In the genomic region with DNA sequence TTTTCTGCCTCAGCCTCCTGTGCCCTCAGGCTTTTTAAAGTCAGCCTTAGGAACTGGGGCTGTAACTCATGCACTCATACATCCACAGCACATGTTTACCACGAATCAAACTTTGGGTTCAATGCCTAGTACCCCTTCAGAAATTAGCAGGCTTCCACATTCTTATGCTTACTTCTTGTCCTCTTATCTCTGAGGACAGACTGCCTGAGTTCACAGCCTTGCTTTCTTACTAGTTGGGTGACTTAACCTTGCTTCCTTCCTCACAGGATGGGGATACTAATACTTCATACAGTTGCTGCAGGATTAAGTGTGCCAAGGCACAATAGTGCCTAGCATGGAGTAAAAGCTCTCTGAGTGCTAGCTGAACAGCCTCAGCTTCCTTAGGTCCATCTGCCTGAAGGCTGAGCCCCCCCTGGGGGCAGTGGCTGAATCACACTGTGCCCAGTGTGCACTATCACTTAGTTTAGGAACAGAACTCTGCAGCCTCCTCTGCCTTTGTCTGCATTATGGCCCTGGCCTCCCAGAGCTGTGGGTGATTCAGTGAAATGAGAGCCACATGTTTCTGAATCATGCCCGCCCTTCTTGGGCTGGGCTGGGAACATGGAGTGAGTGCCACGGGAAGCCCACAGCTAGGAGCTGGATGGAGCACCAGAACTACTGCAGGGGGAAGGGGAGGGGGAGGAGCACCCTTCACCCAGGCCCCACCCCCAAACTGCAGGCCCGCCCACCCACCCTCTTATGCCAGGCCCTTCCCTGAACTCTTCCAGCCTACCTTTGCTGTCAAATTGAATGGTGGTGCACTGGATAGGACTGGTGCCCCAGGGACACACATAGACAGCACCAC, we compare ENCODE assay signal across 8 mouse cellular contexts. TPM values are rescaled to one million over a fixed set of nuclear protein-coding genes. Genes with fewer than 3 reads are reported as not detected.
DNase-seq lines count a peak whose midpoint lies in the region; ATAC-seq and TF ChIP-seq lines count a peak whose summit lies in the region.

No protein-coding gene starts in this region.

- H3K9ac ChIP-seq in heart, adult 2 months (ENCODE audit: low read depth, low read length) = peak overlapping the region; percentile 15; the same call in 1 of the 2 replicates
- peak overlapping the region; percentile 73 for H3K9ac ChIP-seq in heart, embryonic 13.5 days
- no peak overlapping the region for H3K9ac ChIP-seq in liver, embryonic 13.5 days

- 0 out of 2 replicates have a peak, but pooled peaks have one; percentile 27 for TF ChIP-seq EP300 in heart, adult 2 months (IDR thresholded peaks at IDR 0.05; ENCODE audit: insufficient read depth, low read depth, low read length)

- peak overlapping the region; percentile 49 for H3K4me2 ChIP-seq in heart, embryonic 13.5 days
- no peak overlapping the region for H3K4me2 ChIP-seq in liver, embryonic 13.5 days

- no peaks in the 10 kb centered on the region; the same call in 1 of the 2 replicates for H3K79me2 ChIP-seq in heart, adult 2 months (replicated peaks; ENCODE audit: control insufficient read depth, insufficient read depth, low read length)

- no peaks in the 10 kb centered on the region for H3K27me3 ChIP-seq in heart, adult 2 months (ENCODE audit: control insufficient read depth, insufficient read depth, low read length)
- H3K27me3 ChIP-seq in heart, embryonic 13.5 days (replicated peaks) = no peaks in the 10 kb centered on the region
- no peaks in the 10 kb centered on the region for H3K27me3 ChIP-seq in liver, embryonic 13.5 days

- H3K36me3 ChIP-seq in heart, adult 2 months (ENCODE audit: control insufficient read depth, insufficient read depth, low read length) = peaks cover 23% of the 10 kb centered on the region
- peaks cover 66% of the 10 kb centered on the region for H3K36me3 ChIP-seq in heart, embryonic 13.5 days
- peaks cover 50% of the 10 kb centered on the region for H3K36me3 ChIP-seq in liver, embryonic 13.5 days

- peak; percentile 51; the same call in 1 of the 2 replicates for ATAC-seq in heart, embryonic 13.5 days (ENCODE audit: extremely low read depth, insufficient number of reproducible peaks, low FRiP score, low TSS enrichment)
- 0 out of 2 replicates have a peak, but pooled peaks have one; percentile 6 for ATAC-seq in liver, embryonic 13.5 days (ENCODE audit: low read depth)

- no peaks in the 10 kb centered on the region for H3K9me3 ChIP-seq in heart, embryonic 13.5 days
- H3K9me3 ChIP-seq in liver, embryonic 13.5 days (replicated peaks) = no peaks in the 10 kb centered on the region

- peak; percentile 34 for TF ChIP-seq CTCF in heart, adult 2 months (IDR thresholded peaks at IDR 0.05)

- peak in 1 of 2 experiments; percentile 66 for DNase-seq in heart, adult 2 months
- DNase-seq in heart, postnatal 14 days = no peak
- peak; percentile 53 for DNase-seq in R1 (ENCODE audit: low read depth, low spot score)
- no peak for DNase-seq in liver, embryonic 13.5 days
- no peak for DNase-seq in left cerebral cortex, postnatal 4 days
- DNase-seq in gastrocnemius, adult 18-20 months (ENCODE audit: low spot score) = no peak
- DNase-seq in ovary, postnatal 14 days (ENCODE audit: low spot score) = no peak

- 24% methylated on average over 4 of the region's 4 CpGs for WGBS in heart, adult 2 months
- WGBS in heart, embryonic 13.5 days = 32% methylated on average over 4 of the region's 4 CpGs
- WGBS in liver, embryonic 13.5 days (ENCODE audit: insufficient replicate concordance) = 24% methylated on average over 4 of the region's 4 CpGs

- peaks cover 39% of the 10 kb centered on the region for H3K4me1 ChIP-seq in heart, adult 2 months (ENCODE audit: control insufficient read depth, insufficient read depth, low read length)
- peaks cover 92% of the 10 kb centered on the region for H3K4me1 ChIP-seq in heart, embryonic 13.5 days
- H3K4me1 ChIP-seq in liver, embryonic 13.5 days (replicated peaks) = peaks cover 56% of the 10 kb centered on the region

- H3K4me3 ChIP-seq in heart, adult 2 months = no peak overlapping the region
- H3K4me3 ChIP-seq in heart, embryonic 13.5 days = no peak overlapping the region
- no peak overlapping the region for H3K4me3 ChIP-seq in liver, embryonic 13.5 days (replicated peaks)

- H3K27ac ChIP-seq in heart, adult 2 months = peak overlapping the region; percentile 84
- H3K27ac ChIP-seq in heart, embryonic 13.5 days (replicated peaks) = peak overlapping the region; percentile 99
- H3K27ac ChIP-seq in liver, embryonic 13.5 days = peak overlapping the region; percentile 41; the same call in 1 of the 2 replicates

- intact Hi-C loops in heart, adult 2 months (cut with DNase I) = no loop called here
- intact Hi-C loops in heart, postnatal 14 days (cut with DNase I) = no loop called here
- intact Hi-C loops in left cerebral cortex, postnatal 4 days (cut with DNase I) = no loop called here

- peak; percentile 14; the same call in 1 of the 2 replicates for TF ChIP-seq POLR2A in heart, adult 2 months (IDR thresholded peaks at IDR 0.05; ENCODE audit: insufficient read depth, low read depth, low read length)

RNA-seq across cellular contexts. Expression of gene Itga5, which starts 8.1 kb away (rescaled TPM):
- total RNA-seq in heart, adult 2 months (2021) = 10 to 100 TPM; 36.4 to 36.7 TPM
- 38.6 and 44.6 TPM in 2 replicates for polyA plus RNA-seq in heart, adult 2 months (2012; rRNA removed)
- 10 to 100 TPM; 61.1 to 70.4 TPM for total RNA-seq in heart, postnatal 14 days (2021)
- 76.4 and 78.0 TPM in 2 replicates for polyA plus RNA-seq in heart, embryonic 13.5 days (2015; fragmentation: Nextera tagmentation; extraction: Ambion mirVana)
- 12.9 and 15.8 TPM in 2 replicates for polyA plus RNA-seq in liver, embryonic 13.5 days (2015; fragmentation: Nextera tagmentation; extraction: Ambion mirVana)
- 1 to 10 TPM; 7.4 to 7.6 TPM for total RNA-seq in left cerebral cortex, postnatal 4 days (2021)
- 1 to 10 TPM; 6.5 to 9.1 TPM for total RNA-seq in gastrocnemius, adult 18-20 months (2021)

RNA-seq across cellular contexts. Expression of gene Zfp385a, which starts 18.6 kb away (rescaled TPM):
- total RNA-seq in heart, adult 2 months (2021) = 10 to 100 TPM; 10.1 to 10.4 TPM
- 7.3 and 12.0 TPM in 2 replicates for polyA plus RNA-seq in heart, adult 2 months (2012; rRNA removed)
- 10 to 100 TPM; 16.6 to 18.4 TPM for total RNA-seq in heart, postnatal 14 days (2021)
- 8.3 and 8.9 TPM in 2 replicates for polyA plus RNA-seq in heart, embryonic 13.5 days (2015; fragmentation: Nextera tagmentation; extraction: Ambion mirVana)
- polyA plus RNA-seq in liver, embryonic 13.5 days (2015; fragmentation: Nextera tagmentation; extraction: Ambion mirVana) = 4.6 and 5.9 TPM in 2 replicates
- 10 to 100 TPM; 47.8 to 52.7 TPM for total RNA-seq in left cerebral cortex, postnatal 4 days (2021)
- total RNA-seq in gastrocnemius, adult 18-20 months (2021) = 10 to 100 TPM in 1 of 2 experiments, 1 to 10 TPM in 1; 7.9 to 32.1 TPM

RNA-seq across cellular contexts. Expression of gene Gpr84, which starts 48.1 kb away (rescaled TPM):
- not detected for total RNA-seq in heart, adult 2 months (2021)
- polyA plus RNA-seq in heart, adult 2 months (2012; rRNA removed) = 0.06 TPM in 1 of 2 replicates, not detected in the other
- not detected for total RNA-seq in heart, postnatal 14 days (2021)
- polyA plus RNA-seq in heart, embryonic 13.5 days (2015; fragmentation: Nextera tagmentation; extraction: Ambion mirVana) = 0.28 and 0.36 TPM in 2 replicates
- polyA plus RNA-seq in liver, embryonic 13.5 days (2015; fragmentation: Nextera tagmentation; extraction: Ambion mirVana) = 0.28 and 0.29 TPM in 2 replicates
- under 1 TPM; 0.44 to 0.46 TPM for total RNA-seq in left cerebral cortex, postnatal 4 days (2021)
- total RNA-seq in gastrocnemius, adult 18-20 months (2021) = not detected

Comparison
In these comparisons a context has a peak if more than half of its experiments do, and no peak if none do; other contexts are left out.
1. H3K27ac ChIP-seq: peak in every context shown above with its lines; median percentile 99 in heart, embryonic 13.5 days; 84 in heart, adult 2 months; 41 in liver, embryonic 13.5 days.